In the genomic region with DNA sequence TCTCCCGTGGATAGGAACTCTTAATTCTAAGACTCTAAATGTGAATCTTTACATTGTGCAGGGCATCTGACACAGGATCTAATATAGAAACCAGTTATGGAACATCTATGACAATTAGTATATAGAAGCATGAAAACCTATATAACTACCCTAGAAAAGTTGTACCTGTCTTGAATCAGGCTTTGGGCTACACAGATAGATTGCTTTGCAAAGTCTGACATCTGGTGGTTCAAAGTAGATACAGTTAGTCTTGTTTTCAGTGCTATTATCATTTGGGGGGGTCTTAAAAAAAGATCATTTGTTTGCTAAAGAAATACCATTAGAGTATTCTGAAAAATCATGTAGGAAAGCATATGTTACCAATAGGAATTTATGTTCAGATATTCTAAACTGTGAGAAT, we compare ENCODE assay signal across 19 mouse cellular contexts.
DNase-seq lines count a peak whose midpoint lies in the region; ATAC-seq and TF ChIP-seq lines count a peak whose summit lies in the region.
"Had no signal": no experiment of that assay in that cellular context is flagged by ENCODE, and none has a peak within 500 bp of the region (broad histone marks: within the 10 kb centered on the region; RNA-seq: fewer than 3 reads in every experiment).

No protein-coding gene starts in this region.

- H3K27me3 ChIP-seq in forebrain, embryonic 16.5 days (replicated peaks; ENCODE audit: control insufficient read depth, insufficient read depth, low read length): no peaks in the 10 kb centered on the region
- H3K27me3 ChIP-seq: embryonic facial prominence, embryonic 13.5 days; hindbrain, embryonic 12.5 days; limb, embryonic 15.5 days had no signal

- ATAC-seq in forebrain, embryonic 16.5 days: 0 out of 2 replicates have a peak, but pooled peaks have one; percentile 37
- ATAC-seq: activated CD4-positive, CD25-positive, alpha-beta regulatory T cell, adult 4 months; CD4-positive, CD25-positive, alpha-beta regulatory T cell, adult 4 months had no signal

- H3K4me2 ChIP-seq in forebrain, embryonic 16.5 days (ENCODE audit: low read length): no peak overlapping the region
- H3K4me2 ChIP-seq: embryonic facial prominence, embryonic 13.5 days; hindbrain, embryonic 12.5 days; limb, embryonic 15.5 days had no signal

- H3K9ac ChIP-seq in forebrain, embryonic 16.5 days (replicated peaks; ENCODE audit: low read depth, low read length): no peak overlapping the region
- H3K9ac ChIP-seq: embryonic facial prominence, embryonic 13.5 days; hindbrain, embryonic 12.5 days; limb, embryonic 15.5 days had no signal

- H3K9me3 ChIP-seq in forebrain, embryonic 16.5 days (ENCODE audit: control insufficient read depth, low read length): no peaks in the 10 kb centered on the region
- H3K9me3 ChIP-seq: embryonic facial prominence, embryonic 13.5 days; hindbrain, embryonic 12.5 days; limb, embryonic 15.5 days had no signal

- no peaks in the 10 kb centered on the region; the same call in 1 of the 2 replicates for H3K4me1 ChIP-seq in forebrain, embryonic 16.5 days (replicated peaks; ENCODE audit: control insufficient read depth, insufficient read depth, low read length)
- H3K4me1 ChIP-seq: embryonic facial prominence, embryonic 13.5 days; hindbrain, embryonic 12.5 days; limb, embryonic 15.5 days had no signal

- peak; percentile 43 for TF ChIP-seq CTCF in gastrocnemius, adult 2 months (IDR thresholded peaks at IDR 0.05)

- DNase-seq in gastrocnemius, adult 2 months: no peak
- no peak for DNase-seq in gastrocnemius, postnatal 36 days
- DNase-seq in left cerebral cortex, postnatal 14 days (ENCODE audit: low spot score in 2 of 2): peak; percentile 9 to 20
- no peak for DNase-seq in left cerebral cortex, postnatal 36 days (ENCODE audit: low spot score in 2 of 2)
- peak; percentile 3 for DNase-seq in ES-CJ7 (ENCODE audit: low read depth, low spot score)
- DNase-seq in adrenal gland, postnatal 4 days (ENCODE audit: low spot score in 2 of 2): no peak
- DNase-seq in gastrocnemius, postnatal 14 days: no peak
- DNase-seq: cerebellum, adult 11-12 months; kidney, adult 9 months; lung, adult 2 months; right cerebral cortex, adult 18-20 months; thymus, postnatal 14 days had no signal

- H3K27ac ChIP-seq in gastrocnemius, adult 2 months: no peak overlapping the region
- no peak overlapping the region for H3K27ac ChIP-seq in forebrain, embryonic 16.5 days (ENCODE audit: low read length)
- H3K27ac ChIP-seq: embryonic facial prominence, embryonic 13.5 days; hindbrain, embryonic 12.5 days; limb, embryonic 15.5 days had no signal

- intact Hi-C loops in gastrocnemius, adult 2 months (cut with DNase I): loop anchor here (5.0 kb wide), 1 partner anchor 40 kb away; no protein-coding TSS in a partner anchor
- intact Hi-C loops in gastrocnemius, postnatal 36 days (cut with DNase I): no loop called here
- intact Hi-C loops in left cerebral cortex, postnatal 14 days (cut with DNase I): loop anchor here (1.0 to 10.0 kb wide), 3 partner anchors 127 to 305 kb away; no protein-coding TSS in a partner anchor
- intact Hi-C loops in left cerebral cortex, postnatal 36 days (cut with DNase I): loop anchor here (1.0 to 2.0 kb wide), 2 partner anchors 158 to 305 kb away; no protein-coding TSS in a partner anchor
- intact Hi-C loops in gastrocnemius, postnatal 14 days (cut with DNase I; ENCODE audit: low total_unique reads): no loop called here

- WGBS in forebrain, embryonic 16.5 days: 97% methylated on average over 1 of the region's 1 CpGs

- no peak overlapping the region for H3K4me3 ChIP-seq in gastrocnemius, adult 2 months
- no peak overlapping the region for H3K4me3 ChIP-seq in forebrain, embryonic 16.5 days (replicated peaks; ENCODE audit: low read length)
- H3K4me3 ChIP-seq: embryonic facial prominence, embryonic 13.5 days; hindbrain, embryonic 12.5 days; limb, embryonic 15.5 days; myocyte had no signal

- no peaks in the 10 kb centered on the region for H3K36me3 ChIP-seq in forebrain, embryonic 16.5 days (ENCODE audit: control insufficient read depth, insufficient read depth)
- H3K36me3 ChIP-seq: embryonic facial prominence, embryonic 13.5 days; hindbrain, embryonic 12.5 days; limb, embryonic 15.5 days had no signal

Comparison
In these comparisons a context has a peak if more than half of its experiments do, and no peak if none do; other contexts are left out.
1. DNase-seq: peak in left cerebral cortex, postnatal 14 days (2 of 2) and ES-CJ7 (single experiment); none in gastrocnemius, adult 2 months (single experiment), gastrocnemius, postnatal 36 days (0 of 2), left cerebral cortex, postnatal 36 days (0 of 2), adrenal gland, postnatal 4 days (0 of 2) and gastrocnemius, postnatal 14 days (single experiment).
2. intact Hi-C loops: an anchor here in gastrocnemius, adult 2 months (5.0 kb wide), left cerebral cortex, postnatal 14 days (1.0 to 10.0 kb wide) and left cerebral cortex, postnatal 36 days (1.0 to 2.0 kb wide); none called in gastrocnemius, postnatal 36 days and gastrocnemius, postnatal 14 days.